Mouse (Mus musculus) bone marrow macrophage, adult 2 months (primary cell): ENCODE measurements around the gene Capzb. TPM values are rescaled to one million over a fixed set of nuclear protein-coding genes. Genes with fewer than 3 reads are reported as not detected.
A peak's percentile ranks its signal among the peaks of the same experiment; 100 is the strongest.

Source experiments
- H3K27ac ChIP-seq: 2 replicates; pipeline ENCODE4 v1.5.1; 2012; ENCODE audit warnings: low read depth, low read length; ENCODE audit not compliant: insufficient read depth
- H3K4me1 ChIP-seq: 2 replicates; pipeline ENCODE4 v1.6.1; 2012; ENCODE audit warnings: low read length; ENCODE audit not compliant: control insufficient read depth, insufficient read depth
- H3K4me3 ChIP-seq: 2 replicates; pipeline ENCODE4 v1.5.1; 2012; ENCODE audit warnings: mild to moderate bottlenecking, low read length, moderate library complexity; ENCODE audit not compliant: insufficient read depth
- CTCF ChIP-seq: IDR thresholded peaks from 2 replicates; pipeline ENCODE4 v1.5.1; 2012; ENCODE audit warnings: low read depth, mild to moderate bottlenecking, low read length, moderate library complexity
- POLR2A ChIP-seq: IDR thresholded peaks from 2 replicates; pipeline ENCODE4 v1.6.1; 2012; ENCODE audit warnings: mild to moderate bottlenecking, low read depth, low read length, borderline replicate concordance
- polyA plus RNA-seq: library from polyadenylated mRNA; stranded (reverse); fragments of >200 nt; gene quantifications from 2 replicates; pipeline ENCODE4 v1.2.4, GENCODE M21; 2012; ENCODE audit not compliant: missing spikeins, insufficient read depth, insufficient read length

Capzb gene
- polyA plus RNA-seq, 1 experiment: 483 TPM

- Histone ChIP-seq H3K4me1 (peaks cover 12% of the 10 kb centered on the region), H3K4me3 (peak overlapping the region; percentile 47), H3K27ac (no peak overlapping the region)
- peak; percentile 53 for TF ChIP-seq CTCF
- no peak for TF ChIP-seq POLR2A
These were observed 144.3 kb downstream of the Capzb start for GRCm38 (mm10) chr4:139336822-139337483.

DNA sequence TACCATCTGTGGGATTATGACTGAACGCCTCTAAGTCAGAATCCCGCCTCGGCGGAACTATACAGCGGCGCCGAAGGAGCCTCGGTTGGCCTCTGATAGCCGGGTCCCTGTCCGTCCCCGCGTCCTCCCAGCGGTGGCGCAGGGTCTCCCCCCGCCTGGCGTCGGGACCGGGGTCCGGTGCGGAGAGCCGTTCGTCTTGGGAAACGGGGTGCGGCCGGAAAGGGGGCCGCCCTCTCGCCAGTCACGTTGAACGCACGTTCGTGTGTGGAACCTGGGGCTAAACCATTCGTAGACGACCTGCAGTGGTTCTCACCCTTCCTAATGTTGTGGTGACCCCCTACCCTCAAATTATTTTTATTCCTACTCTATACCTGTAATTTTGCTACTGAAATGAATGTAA lies 145.4 kb downstream of the Capzb start:
- TF ChIP-seq CTCF: no peak
- no peak for TF ChIP-seq POLR2A
- no peak overlapping the region for H3K4me3 ChIP-seq
- no peak overlapping the region for H3K27ac ChIP-seq
- H3K4me1 ChIP-seq: peaks cover 13% of the 10 kb centered on the region

- TF ChIP-seq CTCF: no peak
- no peak for TF ChIP-seq POLR2A
- no peak overlapping the region for H3K4me3 ChIP-seq
- no peak overlapping the region for H3K27ac ChIP-seq
- peaks cover 13% of the 10 kb centered on the region for H3K4me1 ChIP-seq
These were observed 148.1 kb downstream of the Capzb start for GRCm38 (mm10) chr4:139340835-139341234.

Other genes starting within 250 kb of the Capzb start
- not detected in 2 replicates for gene Rnf186, start 225.8 kb upstream of the Capzb start, polyA plus RNA-seq
- 5.4 and 6.5 TPM in 2 replicates for gene Tmco4, start 220.0 kb upstream of the Capzb start, polyA plus RNA-seq
- not detected in 2 replicates for gene Htr6, start 117.3 kb upstream of the Capzb start, polyA plus RNA-seq
- 0.45 TPM in 1 of 2 replicates, not detected in the other for gene Nbl1, start 99.9 kb upstream of the Capzb start, polyA plus RNA-seq
- gene Minos1, start 61.8 kb upstream of the Capzb start, polyA plus RNA-seq: 151 and 166 TPM in 2 replicates
- gene Pqlc2, start 117.8 kb downstream of the Capzb start, polyA plus RNA-seq: 22.5 and 26.7 TPM in 2 replicates
- 17.5 and 19.3 TPM in 2 replicates for gene Akr7a5, start 117.8 kb downstream of the Capzb start, polyA plus RNA-seq
- 18.8 and 22.5 TPM in 2 replicates for gene Mrto4, start 159.7 kb downstream of the Capzb start, polyA plus RNA-seq
- 28.6 and 29.8 TPM in 2 replicates for gene Emc1, start 159.7 kb downstream of the Capzb start, polyA plus RNA-seq
- gene Ubr4, start 159.7 kb downstream of the Capzb start, polyA plus RNA-seq: 60.1 and 84.1 TPM in 2 replicates